Mouse (Mus musculus) stomach, embryonic 16.5 days (tissue): Measurements from ENCODE around the gene Fut11. TPM values are rescaled to one million over a fixed set of nuclear protein-coding genes. Genes with fewer than 3 reads are reported as not detected.
A peak's percentile ranks its signal among the peaks of the same experiment; 100 is the strongest.

Experiments used
- ATAC-seq: fragments of 200-750 bp; cut with Nextera tagmentation; 2 replicates; pipeline ENCODE4 v1.8.0; 2017; ENCODE audit warnings: moderate number of reproducible peaks, moderate TSS enrichment; ENCODE audit not compliant: insufficient read depth, low FRiP score
- H3K27ac ChIP-seq: fragments of 300-500 bp; sonication (generic); 2 replicates; pipeline ENCODE4 v1.5.1; 2014; ENCODE audit warnings: low read length
- H3K27me3 ChIP-seq: fragments of 300-500 bp; sonication (generic); 2 replicates; pipeline ENCODE4 v1.6.1; 2014; ENCODE audit warnings: low read length, control low read depth, mixed read lengths; ENCODE audit not compliant: control insufficient read depth, insufficient read depth
- H3K36me3 ChIP-seq: fragments of 300-500 bp; sonication (generic); 2 replicates; pipeline ENCODE4 v1.6.1; 2014; ENCODE audit warnings: low read length; ENCODE audit not compliant: control insufficient read depth, insufficient read depth
- H3K4me1 ChIP-seq: fragments of 300-500 bp; sonication (generic); 2 replicates; pipeline ENCODE4 v1.6.1; 2014; ENCODE audit warnings: low read length, control low read depth, mixed read lengths; ENCODE audit not compliant: control insufficient read depth, insufficient read depth
- H3K4me2 ChIP-seq: fragments of 300-500 bp; sonication (generic); 2 replicates; pipeline ENCODE4 v1.6.1; 2014; ENCODE audit warnings: low read depth, low read length, mixed read lengths
- H3K4me3 ChIP-seq: fragments of 300-500 bp; sonication (generic); replicated peaks from 2 replicates; pipeline ENCODE4 v1.5.1; 2014; ENCODE audit warnings: mild to moderate bottlenecking, low read length
- H3K9ac ChIP-seq: fragments of 300-500 bp; sonication (generic); 2 replicates; pipeline ENCODE4 v1.6.1; 2014; ENCODE audit warnings: low read length
- H3K9me3 ChIP-seq: fragments of 300-500 bp; sonication (generic); replicated peaks from 2 replicates; pipeline ENCODE4 v1.6.1; 2016; ENCODE audit warnings: low read length, control low read depth; ENCODE audit not compliant: control insufficient read depth
- WGBS: fragments of 180-500 bp; shearing (Covaris S2); extraction: QIAGEN DNeasy Blood & Tissue Kit; methylation state at CpG from one replicate; pipeline ENCODE4 v1.1.7; 2014; 5-methylcytosine and 5-hydroxymethylcytosine counted together
- polyA plus RNA-seq: library from polyadenylated mRNA; unstranded; fragments of >200 nt; fragmentation: Nextera tagmentation; extraction: Ambion mirVana; gene quantifications from 2 replicates; pipeline ENCODE4 v1.2.1, GENCODE M21; 2015

The Fut11 gene
- polyA plus RNA-seq = 18.3 and 19.3 TPM in 2 replicates

GRCm38 (mm10) chr14:20694884-20695760 is at the start of gene Fut11:
Gene Fut11, plus strand, starts transcription at chr14:20694968.
- WGBS = under 1% methylated on average over 111 of the region's 111 CpGs
- Histone ChIP-seq H3K4me3 (peak within 1 kb of the TSS; percentile 91), H3K9ac (peak within 1 kb of the TSS; percentile 92), H3K4me1 (peaks cover 30% of the 10 kb centered on the region), H3K27ac (peak within 1 kb of the TSS; percentile 99), H3K27me3 (no peaks in the 10 kb centered on the region), H3K36me3 (peaks cover 17% of the 10 kb centered on the region), H3K4me2 (peak within 1 kb of the TSS; percentile 86), H3K9me3 (no peaks in the 10 kb centered on the region)
- ATAC-seq = peak; percentile 92

DNA sequence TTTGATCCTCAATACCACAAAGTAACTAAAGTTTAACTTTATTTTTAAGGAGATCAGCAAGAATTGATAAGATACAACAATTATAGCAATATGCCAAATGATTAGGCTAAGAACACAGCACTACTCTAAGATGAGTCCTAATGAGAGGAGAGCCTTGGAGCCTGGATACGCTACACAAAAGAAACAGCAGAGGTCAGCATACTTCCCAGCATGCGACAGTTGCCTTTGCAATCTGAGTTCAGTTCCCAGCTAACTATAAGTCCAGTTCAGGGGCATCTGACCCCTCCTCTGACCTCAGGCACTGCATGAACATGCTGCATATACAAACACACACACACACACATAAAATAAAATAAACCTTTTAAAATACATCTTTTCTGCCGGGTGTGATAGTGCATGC is 49.2 kb upstream of the Fut11 start:
- H3K9ac ChIP-seq = no peak overlapping the region
- ATAC-seq = no peak
- 30% methylated on average over 3 of the region's 3 CpGs for WGBS
- no peaks in the 10 kb centered on the region for H3K27me3 ChIP-seq
- 0 out of 2 replicates have a peak, but pooled peaks cover 2% of the 10 kb centered on the region for H3K4me1 ChIP-seq
- H3K4me2 ChIP-seq = no peak overlapping the region
- no peaks in the 10 kb centered on the region for H3K9me3 ChIP-seq
- H3K4me3 ChIP-seq = no peak overlapping the region
- H3K27ac ChIP-seq = no peak overlapping the region
- H3K36me3 ChIP-seq = no peaks in the 10 kb centered on the region

- Histone ChIP-seq H3K27ac (no peak overlapping the region), H3K9me3 (no peaks in the 10 kb centered on the region), H3K4me1 (0 out of 2 replicates have a peak, but pooled peaks cover 2% of the 10 kb centered on the region), H3K27me3 (no peaks in the 10 kb centered on the region), H3K4me3 (no peak overlapping the region), H3K4me2 (no peak overlapping the region), H3K9ac (no peak overlapping the region), H3K36me3 (no peaks in the 10 kb centered on the region)
- ATAC-seq = no peak
Measured at GRCm38 (mm10) chr14:20646381-20646780, 48.4 kb upstream of the Fut11 start.

- WGBS = 66% methylated on average over 2 of the region's 2 CpGs
- Histone ChIP-seq H3K4me3 (no peak overlapping the region), H3K4me1 (no peaks in the 10 kb centered on the region), H3K4me2 (no peak overlapping the region), H3K27ac (no peak overlapping the region; the same call in 1 of the 2 replicates), H3K27me3 (no peaks in the 10 kb centered on the region), H3K9me3 (no peaks in the 10 kb centered on the region), H3K9ac (no peak overlapping the region), H3K36me3 (no peaks in the 10 kb centered on the region)
- no peak for ATAC-seq
Measured at GRCm38 (mm10) chr14:20651000-20651399, 43.8 kb upstream of the Fut11 start.

- Histone ChIP-seq H3K9me3 (no peaks in the 10 kb centered on the region), H3K4me1 (no peaks in the 10 kb centered on the region), H3K4me2 (no peak overlapping the region), H3K4me3 (no peak overlapping the region), H3K27me3 (no peaks in the 10 kb centered on the region), H3K36me3 (no peaks in the 10 kb centered on the region), H3K27ac (no peak overlapping the region), H3K9ac (no peak overlapping the region)
- WGBS = 64% methylated on average over 4 of the region's 4 CpGs
- ATAC-seq = no peak
Measured at GRCm38 (mm10) chr14:20651722-20652256, 43.0 kb upstream of the Fut11 start.

DNA sequence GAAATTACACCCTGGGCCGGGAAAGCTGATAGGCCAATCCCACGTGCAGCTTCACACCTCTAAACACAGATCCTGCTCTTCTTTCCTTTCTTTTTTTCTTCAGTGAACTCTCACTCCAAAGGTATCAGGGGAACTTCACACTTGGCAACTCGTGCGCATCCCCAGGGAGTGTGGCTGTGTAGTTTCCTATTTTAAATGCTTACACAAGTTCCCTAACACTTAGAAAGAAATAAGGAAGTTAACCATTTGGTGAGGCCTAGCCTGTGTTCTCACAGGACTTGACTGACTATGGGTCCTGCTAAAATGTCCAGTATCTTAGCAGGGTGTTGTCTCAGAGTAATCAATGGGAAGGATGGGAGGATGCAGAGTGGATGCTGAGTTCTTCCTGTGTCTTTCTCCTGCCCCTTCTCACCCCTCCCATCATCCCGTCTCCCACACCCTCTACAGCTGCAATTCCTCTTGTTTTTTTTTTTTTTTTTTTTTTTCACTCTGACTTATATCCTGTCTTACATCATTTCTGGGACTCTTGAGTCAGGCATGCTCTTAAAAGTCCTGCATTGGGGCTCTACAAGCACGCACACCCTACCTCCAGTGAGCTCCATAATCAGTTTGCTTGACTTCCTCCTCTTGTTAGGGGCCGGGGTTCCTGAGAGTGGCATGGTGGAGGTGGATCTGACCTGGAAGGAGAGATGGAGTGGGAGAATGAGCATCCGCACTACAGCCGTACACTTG is 39.9 kb upstream of the Fut11 start:
- no peaks in the 10 kb centered on the region for H3K27me3 ChIP-seq
- no peaks in the 10 kb centered on the region for H3K9me3 ChIP-seq
- no peak for ATAC-seq
- no peak overlapping the region for H3K4me2 ChIP-seq
- WGBS = 65% methylated on average over 9 of the region's 9 CpGs
- H3K27ac ChIP-seq = no peak overlapping the region; the same call in 1 of the 2 replicates
- H3K4me3 ChIP-seq = no peak overlapping the region
- H3K36me3 ChIP-seq = no peaks in the 10 kb centered on the region
- H3K4me1 ChIP-seq = no peaks in the 10 kb centered on the region
- no peak overlapping the region for H3K9ac ChIP-seq

- no peak overlapping the region for H3K9ac ChIP-seq
- no peak overlapping the region for H3K27ac ChIP-seq
- no peaks in the 10 kb centered on the region for H3K36me3 ChIP-seq
- H3K4me1 ChIP-seq = peaks cover 6% of the 10 kb centered on the region; the same call in 1 of the 2 replicates
- no peaks in the 10 kb centered on the region for H3K9me3 ChIP-seq
- H3K4me2 ChIP-seq = no peak overlapping the region
- 74% methylated on average over 9 of the region's 9 CpGs for WGBS
- no peak overlapping the region for H3K4me3 ChIP-seq
- no peak for ATAC-seq
- H3K27me3 ChIP-seq = no peaks in the 10 kb centered on the region
Measured at GRCm38 (mm10) chr14:20655731-20656130, 39.0 kb upstream of the Fut11 start.

DNA sequence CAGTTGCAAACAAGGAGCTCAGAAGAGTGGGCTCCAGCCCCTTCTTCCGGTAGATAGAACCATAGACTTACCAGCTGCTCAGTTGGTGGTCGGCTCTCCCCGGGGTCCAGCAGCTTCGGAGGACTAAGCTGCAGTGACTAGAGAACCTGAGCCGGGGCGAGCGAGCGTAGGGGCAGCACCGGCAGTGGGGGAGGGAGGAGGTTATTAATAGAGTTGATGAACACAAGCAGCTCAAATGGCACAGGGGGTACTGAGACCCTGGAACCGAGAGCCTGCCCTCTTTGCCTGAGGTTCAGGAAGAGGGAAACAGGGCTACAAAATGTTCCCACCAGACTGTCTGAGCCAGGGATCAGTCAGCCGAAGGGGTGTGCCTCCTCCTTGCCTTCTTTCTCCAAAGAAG is 38.4 kb upstream of the Fut11 start, which contains the start of gene Myoz1:
TSS of gene Myoz1 (minus strand) at position 180 of the 400 bp plus-strand sequence.
- Histone ChIP-seq H3K4me2 (no peak within 1 kb of the TSS), H3K27me3 (no peaks in the 10 kb centered on the region), H3K9me3 (no peaks in the 10 kb centered on the region), H3K9ac (no peak within 1 kb of the TSS), H3K36me3 (no peaks in the 10 kb centered on the region), H3K4me1 (peaks cover 6% of the 10 kb centered on the region; the same call in 1 of the 2 replicates), H3K4me3 (no peak within 1 kb of the TSS), H3K27ac (no peak within 1 kb of the TSS)
- WGBS = 48% methylated on average over 11 of the region's 11 CpGs
- ATAC-seq = no peak

- H3K4me1 ChIP-seq = peaks cover 16% of the 10 kb centered on the region
- H3K4me2 ChIP-seq = no peak overlapping the region
- no peaks in the 10 kb centered on the region for H3K9me3 ChIP-seq
- H3K36me3 ChIP-seq = no peaks in the 10 kb centered on the region
- no peak for ATAC-seq
- H3K27me3 ChIP-seq = peaks cover 3% of the 10 kb centered on the region; the same call in 1 of the 2 replicates
- H3K4me3 ChIP-seq = no peak overlapping the region
- no peak overlapping the region for H3K9ac ChIP-seq
- no peak overlapping the region for H3K27ac ChIP-seq
Measured at GRCm38 (mm10) chr14:20658326-20658725, 36.4 kb upstream of the Fut11 start.
